Mouse (Mus musculus) hindbrain, postnatal 0 days (tissue): ENCODE results near the gene Dbndd2. TPM values are rescaled to one million over a fixed set of nuclear protein-coding genes. Genes with fewer than 3 reads are reported as not detected.

Source experiments
- ATAC-seq: fragments of 200-750 bp; cut with Nextera tagmentation; 2 replicates; pipeline ENCODE4 v1.8.0; 2017; ENCODE audit warnings: mild to moderate bottlenecking, moderate TSS enrichment, moderate library complexity
- DNase-seq: peaks from one replicate; pipeline ENCODE4 v3.0.0-alpha.2; 2015; ENCODE audit warnings: low spot score
- H3K27ac ChIP-seq: fragments of 300-500 bp; sonication (generic); 2 replicates; pipeline ENCODE4 v1.5.1; 2014; ENCODE audit warnings: mild to moderate bottlenecking
- H3K27me3 ChIP-seq: fragments of 300-500 bp; sonication (generic); 2 replicates; pipeline ENCODE4 v1.6.1; 2014; ENCODE audit warnings: low read length, mixed read lengths; ENCODE audit not compliant: insufficient read depth
- H3K36me3 ChIP-seq: fragments of 300-500 bp; sonication (generic); 2 replicates; pipeline ENCODE4 v1.6.1; 2014; ENCODE audit warnings: low read length, mixed read lengths; ENCODE audit not compliant: insufficient read depth
- H3K4me1 ChIP-seq: fragments of 300-500 bp; sonication (generic); 2 replicates; pipeline ENCODE4 v1.6.1; 2014; ENCODE audit warnings: antibody characterized with exemption, low read length, mixed read lengths; ENCODE audit not compliant: insufficient read depth
- H3K4me2 ChIP-seq: fragments of 300-500 bp; sonication (generic); 2 replicates; pipeline ENCODE4 v1.6.1; 2014; ENCODE audit warnings: low read depth, mild to moderate bottlenecking, low read length, moderate library complexity, mixed read lengths
- H3K4me3 ChIP-seq: fragments of 300-500 bp; sonication (generic); 2 replicates; pipeline ENCODE4 v1.5.1; 2014; ENCODE audit warnings: low read length
- H3K9ac ChIP-seq: fragments of 300-500 bp; sonication (generic); replicated peaks from 2 replicates; pipeline ENCODE4 v1.6.1; 2014; ENCODE audit warnings: mild to moderate bottlenecking, low read length, moderate library complexity, mixed read lengths
- H3K9me3 ChIP-seq: fragments of 300-500 bp; sonication (generic); 2 replicates; pipeline ENCODE4 v1.6.1; 2016; ENCODE audit warnings: low read length, mixed read lengths
- CTCF ChIP-seq: IDR thresholded peaks from 2 replicates; pipeline ENCODE4 v1.5.1; 2016; ENCODE audit warnings: antibody characterized with exemption, control low read depth, low read depth
- WGBS: fragments of 180-500 bp; shearing (Covaris S2); extraction: QIAGEN DNeasy Blood & Tissue Kit; methylation state at CpG from one replicate; pipeline ENCODE4 v1.1.7; 2014; 5-methylcytosine and 5-hydroxymethylcytosine counted together
- polyA plus RNA-seq: library from polyadenylated mRNA; unstranded; fragments of >200 nt; fragmentation: Nextera tagmentation; extraction: Ambion mirVana; gene quantifications from 2 replicates; pipeline ENCODE4 v1.2.1, GENCODE M21; 2015
- total RNA-seq: library from RNA; depleted of rRNA; stranded (reverse); fragments of >200 nt; gene quantifications from 2 replicates; pipeline ENCODE4 v1.2.3, GENCODE M21; 2014

The Dbndd2 gene
- total and polyA plus RNA-seq, 2 experiments from 2014 or later = 29.5 to 37.2 TPM

- peaks cover 17% of the 10 kb centered on the region for H3K4me1 ChIP-seq
- no peak for TF ChIP-seq CTCF
- H3K36me3 ChIP-seq = no peaks in the 10 kb centered on the region
- WGBS = 90% methylated on average over 3 of the region's 3 CpGs
- no peak for ATAC-seq
- H3K9me3 ChIP-seq = no peaks in the 10 kb centered on the region
- H3K4me3 ChIP-seq = no peak overlapping the region
- no peak overlapping the region for H3K27ac ChIP-seq
- no peaks in the 10 kb centered on the region for H3K27me3 ChIP-seq
- H3K4me2 ChIP-seq = no peak overlapping the region
- DNase-seq = no peak
- no peak overlapping the region for H3K9ac ChIP-seq
Measured at GRCm38 (mm10) chr2:164445399-164446085, 40.4 kb upstream of the Dbndd2 start.

GRCm38 (mm10) chr2:164446086-164446469 lies 39.8 kb upstream of the Dbndd2 start:
- H3K9me3 ChIP-seq = no peaks in the 10 kb centered on the region
- H3K36me3 ChIP-seq = no peaks in the 10 kb centered on the region
- ATAC-seq = no peak
- DNase-seq = no peak
- no peak overlapping the region for H3K9ac ChIP-seq
- H3K4me3 ChIP-seq = no peak overlapping the region
- no peak overlapping the region for H3K4me2 ChIP-seq
- H3K4me1 ChIP-seq = peaks cover 17% of the 10 kb centered on the region
- no peaks in the 10 kb centered on the region for H3K27me3 ChIP-seq
- 82% methylated on average over 3 of the region's 3 CpGs for WGBS
- H3K27ac ChIP-seq = no peak overlapping the region
- TF ChIP-seq CTCF = no peak

GRCm38 (mm10) chr2:164448140-164448539 lies 37.8 kb upstream of the Dbndd2 start:
- DNase-seq (no peak), ATAC-seq (no peak)
- TF ChIP-seq CTCF = no peak
- no peaks in the 10 kb centered on the region for H3K36me3 ChIP-seq
- H3K9ac ChIP-seq = no peak overlapping the region
- H3K4me1 ChIP-seq = peaks cover 5% of the 10 kb centered on the region
- H3K4me2 ChIP-seq = no peak overlapping the region
- H3K4me3 ChIP-seq = no peak overlapping the region
- WGBS = 95% methylated on average over 1 of the region's 1 CpGs
- no peaks in the 10 kb centered on the region for H3K27me3 ChIP-seq
- H3K9me3 ChIP-seq = no peaks in the 10 kb centered on the region
- no peak overlapping the region for H3K27ac ChIP-seq

- Histone ChIP-seq H3K9me3 (no peaks in the 10 kb centered on the region), H3K27ac (no peak overlapping the region), H3K4me3 (no peak overlapping the region), H3K4me1 (no peaks in the 10 kb centered on the region), H3K27me3 (no peaks in the 10 kb centered on the region), H3K4me2 (no peak overlapping the region), H3K36me3 (no peaks in the 10 kb centered on the region), H3K9ac (no peak overlapping the region)
- ATAC-seq (no peak), DNase-seq (no peak)
- WGBS = 78% methylated on average over 5 of the region's 5 CpGs
- no peak for TF ChIP-seq CTCF
Measured at GRCm38 (mm10) chr2:164448921-164449320, 37.0 kb upstream of the Dbndd2 start.

GRCm38 (mm10) chr2:164449341-164450042 lies 36.4 kb upstream of the Dbndd2 start:
- no peaks in the 10 kb centered on the region for H3K36me3 ChIP-seq
- DNase-seq (no peak), ATAC-seq (no peak)
- H3K9ac ChIP-seq = no peak overlapping the region
- no peak overlapping the region for H3K27ac ChIP-seq
- no peaks in the 10 kb centered on the region for H3K27me3 ChIP-seq
- TF ChIP-seq CTCF = no peak
- WGBS = 92% methylated on average over 14 of the region's 14 CpGs
- H3K9me3 ChIP-seq = no peaks in the 10 kb centered on the region
- H3K4me2 ChIP-seq = no peak overlapping the region
- no peak overlapping the region for H3K4me3 ChIP-seq
- no peaks in the 10 kb centered on the region for H3K4me1 ChIP-seq

- TF ChIP-seq CTCF = no peak
- H3K9ac ChIP-seq = no peak overlapping the region
- H3K4me1 ChIP-seq = no peaks in the 10 kb centered on the region; the same call in 1 of the 2 replicates
- H3K27ac ChIP-seq = no peak overlapping the region
- ATAC-seq (no peak), DNase-seq (no peak)
- 42% methylated on average over 13 of the region's 13 CpGs for WGBS
- H3K4me3 ChIP-seq = no peak overlapping the region
- no peaks in the 10 kb centered on the region for H3K27me3 ChIP-seq
- H3K4me2 ChIP-seq = no peak overlapping the region
- H3K9me3 ChIP-seq = no peaks in the 10 kb centered on the region
- H3K36me3 ChIP-seq = no peaks in the 10 kb centered on the region
Measured at GRCm38 (mm10) chr2:164452000-164452676, 33.8 kb upstream of the Dbndd2 start.
